Mouse (Mus musculus) small intestine, adult 2 months (tissue): ENCODE measurements at regions not wholly inside any gene's neighbourhood (a gene's known extent, or its start where the extent isn't known, plus 50 kb on each side); places are given as distances from the start of the nearest gene placed in this dataset.

Experiments
- H3K27ac ChIP-seq: fragments of 200-500 bp; 2 replicates; pipeline ENCODE4 v1.5.1; 2012; ENCODE audit warnings: low read depth, low read length, control low read depth, inconsistent platforms; ENCODE audit not compliant: insufficient read depth
- H3K27me3 ChIP-seq: fragments of 200-500 bp; 2 replicates; pipeline ENCODE4 v1.6.1; 2012; ENCODE audit warnings: mild to moderate bottlenecking, moderate library complexity, low read length, inconsistent platforms; ENCODE audit not compliant: control insufficient read depth, insufficient read depth
- H3K36me3 ChIP-seq: fragments of 200-500 bp; 2 replicates; pipeline ENCODE4 v1.6.1; 2012; ENCODE audit warnings: mild to moderate bottlenecking, low read length, control low read depth, inconsistent platforms; ENCODE audit not compliant: control insufficient read depth, insufficient read depth
- H3K4me1 ChIP-seq: fragments of 200-500 bp; 2 replicates; pipeline ENCODE4 v1.6.1; 2012; ENCODE audit warnings: low read length, inconsistent platforms, mixed read lengths; ENCODE audit not compliant: control insufficient read depth, insufficient read depth, insufficient read length
- H3K4me3 ChIP-seq: fragments of 200-500 bp; 2 replicates; pipeline ENCODE4 v1.5.1; 2012; ENCODE audit warnings: low read depth, mild to moderate bottlenecking, control low read depth, inconsistent platforms, low read length, moderate library complexity
- CTCF ChIP-seq: fragments of 200-500 bp; IDR thresholded peaks from 2 replicates; pipeline ENCODE4 v1.5.1; 2012; ENCODE audit warnings: low read depth, mild to moderate bottlenecking, control low read depth, inconsistent platforms, low read length, moderate library complexity, mixed read lengths; ENCODE audit not compliant: insufficient replicate concordance, insufficient read length; ENCODE audit errors: extremely low read depth
- POLR2A ChIP-seq: fragments of 200-500 bp; IDR thresholded peaks from 2 replicates; pipeline ENCODE4 v1.6.1; 2012; ENCODE audit warnings: low read depth, mild to moderate bottlenecking, control low read depth, inconsistent platforms, low read length, moderate library complexity
- WGBS: fragments of 180-500 bp; shearing (Covaris S2); methylation state at CpG from one replicate; pipeline ENCODE4 v1.1.7; 2018; 5-methylcytosine and 5-hydroxymethylcytosine counted together

- TF ChIP-seq POLR2A (no peak), CTCF (no peak)
- no peaks in the 10 kb centered on the region for H3K4me1 ChIP-seq
- no peaks in the 10 kb centered on the region for H3K27me3 ChIP-seq
- 50% methylated on average over 4 of the region's 4 CpGs for WGBS
- no peak overlapping the region for H3K4me3 ChIP-seq
- no peak overlapping the region for H3K27ac ChIP-seq
- H3K36me3 ChIP-seq, result no peaks in the 10 kb centered on the region
Observed at GRCm38 (mm10) chrX:10770575-10770974, 55.8 kb downstream of the Mid1ip1 start.

- Histone ChIP-seq H3K4me1 (peaks cover 4% of the 10 kb centered on the region; the same call in 1 of the 2 replicates), H3K27ac (no peak overlapping the region), H3K27me3 (no peaks in the 10 kb centered on the region), H3K36me3 (no peaks in the 10 kb centered on the region), H3K4me3 (no peak overlapping the region)
- TF ChIP-seq POLR2A (no peak), CTCF (no peak)
- WGBS, result 32% methylated on average over 8 of the region's 8 CpGs
Observed at GRCm38 (mm10) chrX:10775714-10776515, 61.1 kb downstream of the Mid1ip1 start.

- no peaks in the 10 kb centered on the region for H3K36me3 ChIP-seq
- no peak overlapping the region for H3K4me3 ChIP-seq
- H3K4me1 ChIP-seq, result peaks cover 4% of the 10 kb centered on the region; the same call in 1 of the 2 replicates
- no peak overlapping the region for H3K27ac ChIP-seq
- no peaks in the 10 kb centered on the region for H3K27me3 ChIP-seq
- WGBS, result 40% methylated on average over 7 of the region's 7 CpGs
- TF ChIP-seq POLR2A (no peak), CTCF (no peak)
Observed at GRCm38 (mm10) chrX:10776516-10776818, 61.7 kb downstream of the Mid1ip1 start.

GRCm38 (mm10) chrX:10778014-10778413 is 63.2 kb downstream of the Mid1ip1 start:
- H3K4me1 ChIP-seq, result peaks cover 4% of the 10 kb centered on the region; the same call in 1 of the 2 replicates
- TF ChIP-seq CTCF (no peak), POLR2A (no peak)
- 25% methylated on average over 2 of the region's 2 CpGs for WGBS
- H3K4me3 ChIP-seq, result no peak overlapping the region
- peak overlapping the region; percentile 22; the same call in 1 of the 2 replicates for H3K27ac ChIP-seq
- H3K36me3 ChIP-seq, result no peaks in the 10 kb centered on the region
- no peaks in the 10 kb centered on the region for H3K27me3 ChIP-seq

- Histone ChIP-seq H3K4me3 (no peak overlapping the region), H3K36me3 (no peaks in the 10 kb centered on the region), H3K27ac (no peak overlapping the region), H3K4me1 (no peaks in the 10 kb centered on the region), H3K27me3 (no peaks in the 10 kb centered on the region)
- TF ChIP-seq CTCF, result no peak
- no peak for TF ChIP-seq POLR2A
- WGBS, result 73% methylated on average over 3 of the region's 3 CpGs
Observed at GRCm38 (mm10) chrX:10786359-10786758, 71.5 kb downstream of the Mid1ip1 start.

GRCm38 (mm10) chrX:10787057-10787456 is 72.2 kb downstream of the Mid1ip1 start:
- H3K36me3 ChIP-seq, result no peaks in the 10 kb centered on the region
- 93% methylated on average over 2 of the region's 2 CpGs for WGBS
- no peak overlapping the region for H3K4me3 ChIP-seq
- no peak for TF ChIP-seq POLR2A
- TF ChIP-seq CTCF, result no peak
- no peaks in the 10 kb centered on the region for H3K27me3 ChIP-seq
- H3K27ac ChIP-seq, result no peak overlapping the region
- H3K4me1 ChIP-seq, result no peaks in the 10 kb centered on the region

- Histone ChIP-seq H3K4me1 (no peaks in the 10 kb centered on the region), H3K36me3 (no peaks in the 10 kb centered on the region), H3K27me3 (no peaks in the 10 kb centered on the region), H3K27ac (no peak overlapping the region), H3K4me3 (no peak overlapping the region)
- TF ChIP-seq CTCF (no peak), POLR2A (no peak)
- 88% methylated on average over 7 of the region's 7 CpGs for WGBS
Observed at GRCm38 (mm10) chrX:10820313-10820920, 105.6 kb downstream of the Mid1ip1 start.
